Mouse (Mus musculus) limb, embryonic 12.5 days (tissue): ENCODE results near the gene Fam81a. TPM values are rescaled to one million over a fixed set of nuclear protein-coding genes. Genes with fewer than 3 reads are reported as not detected.
A peak's percentile ranks its signal among the peaks of the same experiment; 100 is the strongest.

Source experiments
- ATAC-seq: fragments of 200-750 bp; cut with Nextera tagmentation; 2 replicates; pipeline ENCODE4 v1.8.0; 2017; ENCODE audit warnings: low read depth, moderate TSS enrichment; ENCODE audit not compliant: insufficient number of reproducible peaks, insufficient read depth, low FRiP score, low TSS enrichment
- H3K27ac ChIP-seq: fragments of 300-500 bp; sonication (generic); 2 replicates; pipeline ENCODE4 v1.5.1; 2016; ENCODE audit warnings: mild to moderate bottlenecking, moderate library complexity
- H3K27me3 ChIP-seq: fragments of 300-500 bp; sonication (generic); 2 replicates; pipeline ENCODE4 v1.6.1; 2016; ENCODE audit warnings: mild to moderate bottlenecking, moderate library complexity
- H3K36me3 ChIP-seq: fragments of 300-500 bp; sonication (generic); 2 replicates; pipeline ENCODE4 v1.6.1; 2016; ENCODE audit warnings: mild to moderate bottlenecking, moderate library complexity
- H3K4me1 ChIP-seq: fragments of 300-500 bp; sonication (generic); replicated peaks from 2 replicates; pipeline ENCODE4 v1.6.1; 2016
- H3K4me2 ChIP-seq: fragments of 300-500 bp; sonication (generic); 2 replicates; pipeline ENCODE4 v1.6.1; 2016; ENCODE audit warnings: mild to moderate bottlenecking, moderate library complexity
- H3K4me3 ChIP-seq: fragments of 300-500 bp; sonication (generic); replicated peaks from 2 replicates; pipeline ENCODE4 v1.5.1; 2016; ENCODE audit warnings: mild to moderate bottlenecking
- H3K9ac ChIP-seq: fragments of 300-500 bp; sonication (generic); replicated peaks from 2 replicates; pipeline ENCODE4 v1.6.1; 2016; ENCODE audit warnings: mild to moderate bottlenecking, moderate library complexity
- H3K9me3 ChIP-seq: fragments of 300-500 bp; sonication (generic); 2 replicates; pipeline ENCODE4 v1.6.1; 2016; ENCODE audit warnings: mild to moderate bottlenecking, moderate library complexity
- WGBS: fragments of 180-500 bp; shearing (Covaris S2); methylation state at CpG from one replicate; pipeline ENCODE4 v1.1.7; 2016; 5-methylcytosine and 5-hydroxymethylcytosine counted together
- polyA plus RNA-seq: library from polyadenylated mRNA; unstranded; fragments of >200 nt; fragmentation: Nextera tagmentation; extraction: Ambion mirVana; gene quantifications from 2 replicates; pipeline ENCODE4 v1.2.1, GENCODE M21; 2016

The Fam81a gene
- polyA plus RNA-seq, 1 experiment from 2014 or later: 1.7 TPM

GRCm38 (mm10) chr9:70052730-70053129 is 89.6 kb downstream of the Fam81a start:
- Histone ChIP-seq H3K4me3 (no peak overlapping the region), H3K27ac (no peak overlapping the region), H3K4me1 (peaks cover 21% of the 10 kb centered on the region), H3K36me3 (no peaks in the 10 kb centered on the region), H3K27me3 (no peaks in the 10 kb centered on the region), H3K4me2 (no peak overlapping the region), H3K9me3 (no peaks in the 10 kb centered on the region; the same call in 1 of the 2 replicates), H3K9ac (no peak overlapping the region)
- no peak for ATAC-seq
- WGBS: 76% methylated on average over 3 of the region's 3 CpGs

GRCm38 (mm10) chr9:70049839-70050238 is 92.5 kb downstream of the Fam81a start:
- no peaks in the 10 kb centered on the region for H3K9me3 ChIP-seq
- WGBS: 52% methylated on average over 8 of the region's 8 CpGs
- no peak overlapping the region for H3K4me2 ChIP-seq
- H3K9ac ChIP-seq: no peak overlapping the region
- H3K4me3 ChIP-seq: no peak overlapping the region
- H3K27ac ChIP-seq: no peak overlapping the region
- H3K27me3 ChIP-seq: no peaks in the 10 kb centered on the region
- H3K4me1 ChIP-seq: peaks cover 25% of the 10 kb centered on the region
- no peak for ATAC-seq
- H3K36me3 ChIP-seq: no peaks in the 10 kb centered on the region

- Histone ChIP-seq H3K36me3 (no peaks in the 10 kb centered on the region), H3K4me2 (0 out of 2 replicates have a peak overlapping the region, but pooled peaks have one; percentile 11), H3K4me1 (peaks cover 25% of the 10 kb centered on the region), H3K4me3 (no peak overlapping the region), H3K27me3 (no peaks in the 10 kb centered on the region), H3K9ac (no peak overlapping the region), H3K9me3 (no peaks in the 10 kb centered on the region), H3K27ac (peak overlapping the region; percentile 64; the same call in 1 of the 2 replicates)
- ATAC-seq: no peak
- WGBS: 43% methylated on average over 3 of the region's 3 CpGs
These were observed 93.0 kb downstream of the Fam81a start for GRCm38 (mm10) chr9:70049416-70049783.

GRCm38 (mm10) chr9:70048751-70049415 is 93.5 kb downstream of the Fam81a start:
- Histone ChIP-seq H3K27ac (peak overlapping the region; percentile 64), H3K4me1 (peaks cover 25% of the 10 kb centered on the region), H3K27me3 (no peaks in the 10 kb centered on the region), H3K4me3 (no peak overlapping the region), H3K36me3 (no peaks in the 10 kb centered on the region), H3K9ac (no peak overlapping the region), H3K9me3 (no peaks in the 10 kb centered on the region), H3K4me2 (no peak overlapping the region)
- 61% methylated on average over 6 of the region's 6 CpGs for WGBS
- ATAC-seq: no peak

GRCm38 (mm10) chr9:70048280-70048679 is 94.1 kb downstream of the Fam81a start:
- peak overlapping the region; percentile 37; the same call in 1 of the 2 replicates for H3K27ac ChIP-seq
- H3K9ac ChIP-seq: no peak overlapping the region
- H3K36me3 ChIP-seq: no peaks in the 10 kb centered on the region
- no peak for ATAC-seq
- no peak overlapping the region for H3K4me2 ChIP-seq
- H3K4me1 ChIP-seq: peaks cover 25% of the 10 kb centered on the region
- no peaks in the 10 kb centered on the region for H3K27me3 ChIP-seq
- no peak overlapping the region for H3K4me3 ChIP-seq
- H3K9me3 ChIP-seq: no peaks in the 10 kb centered on the region
- WGBS: 41% methylated on average over 5 of the region's 5 CpGs

GRCm38 (mm10) chr9:70047839-70048238 is 94.5 kb downstream of the Fam81a start:
- no peaks in the 10 kb centered on the region for H3K27me3 ChIP-seq
- H3K4me1 ChIP-seq: peaks cover 25% of the 10 kb centered on the region
- WGBS: 39% methylated on average over 3 of the region's 3 CpGs
- no peak overlapping the region for H3K9ac ChIP-seq
- peak overlapping the region; percentile 37; the same call in 1 of the 2 replicates for H3K27ac ChIP-seq
- H3K4me2 ChIP-seq: no peak overlapping the region
- no peak overlapping the region for H3K4me3 ChIP-seq
- no peaks in the 10 kb centered on the region for H3K36me3 ChIP-seq
- ATAC-seq: no peak
- H3K9me3 ChIP-seq: no peaks in the 10 kb centered on the region

- no peaks in the 10 kb centered on the region for H3K27me3 ChIP-seq
- no peaks in the 10 kb centered on the region for H3K36me3 ChIP-seq
- H3K4me1 ChIP-seq: peaks cover 25% of the 10 kb centered on the region
- 86% methylated on average over 6 of the region's 6 CpGs for WGBS
- no peak overlapping the region for H3K27ac ChIP-seq
- no peak overlapping the region for H3K4me3 ChIP-seq
- H3K9ac ChIP-seq: no peak overlapping the region
- ATAC-seq: no peak
- no peak overlapping the region for H3K4me2 ChIP-seq
- H3K9me3 ChIP-seq: no peaks in the 10 kb centered on the region
These were observed 96.1 kb downstream of the Fam81a start for GRCm38 (mm10) chr9:70046255-70046654.

GRCm38 (mm10) chr9:70044865-70045264 is 97.5 kb downstream of the Fam81a start:
- no peak overlapping the region for H3K27ac ChIP-seq
- H3K27me3 ChIP-seq: no peaks in the 10 kb centered on the region
- H3K4me1 ChIP-seq: peaks cover 25% of the 10 kb centered on the region
- no peak overlapping the region for H3K4me2 ChIP-seq
- no peaks in the 10 kb centered on the region for H3K9me3 ChIP-seq
- 76% methylated on average over 2 of the region's 2 CpGs for WGBS
- no peak for ATAC-seq
- no peak overlapping the region for H3K9ac ChIP-seq
- no peaks in the 10 kb centered on the region for H3K36me3 ChIP-seq
- no peak overlapping the region for H3K4me3 ChIP-seq

GRCm38 (mm10) chr9:70042935-70043334 is 99.4 kb downstream of the Fam81a start:
- Histone ChIP-seq H3K27me3 (no peaks in the 10 kb centered on the region), H3K36me3 (no peaks in the 10 kb centered on the region), H3K4me1 (peaks cover 6% of the 10 kb centered on the region), H3K9me3 (no peaks in the 10 kb centered on the region), H3K4me3 (no peak overlapping the region), H3K27ac (no peak overlapping the region), H3K4me2 (no peak overlapping the region), H3K9ac (no peak overlapping the region)
- WGBS: 44% methylated on average over 1 of the region's 1 CpGs
- no peak for ATAC-seq

GRCm38 (mm10) chr9:70042137-70042536 is 100.2 kb downstream of the Fam81a start:
- no peak for ATAC-seq
- no peak overlapping the region for H3K9ac ChIP-seq
- 93% methylated on average over 4 of the region's 4 CpGs for WGBS

GRCm38 (mm10) chr9:70040570-70040969 is 101.8 kb downstream of the Fam81a start:
- H3K9me3 ChIP-seq: no peaks in the 10 kb centered on the region
- no peak overlapping the region for H3K4me3 ChIP-seq
- no peaks in the 10 kb centered on the region for H3K36me3 ChIP-seq
- H3K27ac ChIP-seq: no peak overlapping the region
- no peak overlapping the region for H3K4me2 ChIP-seq
- 85% methylated on average over 11 of the region's 11 CpGs for WGBS
- no peaks in the 10 kb centered on the region for H3K4me1 ChIP-seq
- no peak for ATAC-seq
- H3K27me3 ChIP-seq: no peaks in the 10 kb centered on the region
- no peak overlapping the region for H3K9ac ChIP-seq

More at GRCm38 (mm10) chr9:70042137-70042536, 100.2 kb downstream of the Fam81a start:
- H3K4me2 ChIP-seq: no peak overlapping the region
- no peaks in the 10 kb centered on the region for H3K27me3 ChIP-seq
- no peaks in the 10 kb centered on the region for H3K36me3 ChIP-seq
- H3K4me1 ChIP-seq: no peaks in the 10 kb centered on the region
- no peak overlapping the region for H3K27ac ChIP-seq
- H3K4me3 ChIP-seq: no peak overlapping the region
- H3K9me3 ChIP-seq: no peaks in the 10 kb centered on the region
